Mouse (Mus musculus): ENCODE data around the gene Siglecf. TPM values are rescaled to one million over a fixed set of nuclear protein-coding genes. Genes with fewer than 3 reads are reported as not detected.

Siglecf gene
- polyA plus RNA-seq, 1 experiment from 2014 or later = 2.4 TPM

- ATAC-seq = no peak
- H3K27me3 ChIP-seq (replicated peaks) = no peaks in the 10 kb centered on the region
- no peak overlapping the region for H3K9ac ChIP-seq
- H3K4me2 ChIP-seq = no peak overlapping the region
- no peaks in the 10 kb centered on the region for H3K9me3 ChIP-seq (replicated peaks)
- H3K4me1 ChIP-seq = no peaks in the 10 kb centered on the region
- WGBS (ENCODE audit: insufficient replicate concordance) = 40% methylated on average over 8 of the region's 8 CpGs
- no peak overlapping the region for H3K27ac ChIP-seq
- no peak overlapping the region for H3K4me3 ChIP-seq
- H3K36me3 ChIP-seq = no peaks in the 10 kb centered on the region
Observed at GRCm38 (mm10) chr7:43392349-43393121, 41.4 kb downstream of the Siglecf start.

- Histone ChIP-seq H3K9ac (no peak overlapping the region), H3K4me1 (no peaks in the 10 kb centered on the region), H3K27ac (no peak overlapping the region), H3K9me3 (replicated peaks) (no peaks in the 10 kb centered on the region), H3K4me2 (no peak overlapping the region), H3K27me3 (replicated peaks) (no peaks in the 10 kb centered on the region), H3K36me3 (no peaks in the 10 kb centered on the region), H3K4me3 (no peak overlapping the region)
- 58% methylated on average over 2 of the region's 2 CpGs for WGBS (ENCODE audit: insufficient replicate concordance)
- no peak for ATAC-seq
Observed at GRCm38 (mm10) chr7:43399501-43399900, 48.4 kb downstream of the Siglecf start.

GRCm38 (mm10) chr7:43402718-43403117 is 51.6 kb downstream of the Siglecf start:
- 11% methylated on average over 2 of the region's 2 CpGs for WGBS (ENCODE audit: insufficient replicate concordance)
- ATAC-seq = no peak

DNA sequence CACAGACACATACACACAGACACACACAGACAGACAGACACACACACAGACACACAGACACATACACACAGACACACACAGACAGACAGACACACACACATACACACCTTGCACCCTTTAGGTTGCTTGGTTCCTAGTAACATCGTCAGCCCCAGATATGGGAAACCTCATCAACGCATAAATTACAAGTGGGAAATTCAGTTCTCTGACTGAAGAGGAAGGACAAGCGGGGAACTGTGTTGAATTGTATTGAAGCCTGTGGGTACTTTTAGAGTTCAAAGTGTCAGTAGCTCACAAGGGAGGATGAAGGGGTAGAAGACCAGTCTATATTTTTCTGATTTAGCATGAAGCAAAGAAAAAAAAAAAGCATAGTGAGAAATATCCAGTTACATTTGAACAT is 56.4 kb downstream of the Siglecf start:
- no peaks in the 10 kb centered on the region for H3K4me1 ChIP-seq
- H3K27ac ChIP-seq = no peak overlapping the region
- no peaks in the 10 kb centered on the region for H3K27me3 ChIP-seq (replicated peaks)
- no peak overlapping the region for H3K9ac ChIP-seq
- no peak for ATAC-seq
- no peaks in the 10 kb centered on the region for H3K9me3 ChIP-seq (replicated peaks)
- no peaks in the 10 kb centered on the region for H3K36me3 ChIP-seq
- 50% methylated on average over 3 of the region's 3 CpGs for WGBS (ENCODE audit: insufficient replicate concordance)
- no peak overlapping the region for H3K4me2 ChIP-seq
- H3K4me3 ChIP-seq = no peak overlapping the region

More at GRCm38 (mm10) chr7:43402718-43403117, 51.6 kb downstream of the Siglecf start:
- Histone ChIP-seq H3K9ac (no peak overlapping the region), H3K4me3 (no peak overlapping the region), H3K4me1 (no peaks in the 10 kb centered on the region), H3K4me2 (no peak overlapping the region), H3K9me3 (replicated peaks) (no peaks in the 10 kb centered on the region), H3K27me3 (replicated peaks) (no peaks in the 10 kb centered on the region), H3K27ac (no peak overlapping the region), H3K36me3 (no peaks in the 10 kb centered on the region)

GRCm38 (mm10) chr7:43408131-43408553 is 57.0 kb downstream of the Siglecf start, which contains the start of gene Siglecg:
TSS of gene Siglecg (plus strand) at chr7:43408204.
- WGBS (ENCODE audit: insufficient replicate concordance) = 55% methylated on average over 4 of the region's 4 CpGs
- no peak for ATAC-seq

DNA sequence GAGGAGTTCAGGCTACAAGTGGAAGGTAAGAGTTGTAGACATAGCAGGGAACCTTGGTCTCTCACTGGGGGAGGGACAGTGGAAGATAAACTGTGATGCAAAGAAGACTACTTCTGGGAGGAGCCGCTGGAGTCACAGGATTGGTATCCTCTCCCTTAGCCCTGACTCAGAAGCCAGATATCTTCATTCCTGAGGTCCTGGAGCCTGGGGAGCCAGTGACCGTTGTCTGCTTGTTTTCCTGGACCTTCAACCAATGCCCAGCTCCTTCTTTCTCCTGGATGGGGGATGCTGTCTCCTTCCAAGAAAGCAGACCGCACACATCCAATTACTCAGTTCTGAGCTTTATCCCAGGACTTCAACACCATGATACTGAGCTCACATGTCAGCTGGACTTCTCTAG is 57.9 kb downstream of the Siglecf start:
- Histone ChIP-seq H3K4me3 (no peak overlapping the region), H3K4me1 (no peaks in the 10 kb centered on the region), H3K36me3 (no peaks in the 10 kb centered on the region), H3K27me3 (replicated peaks) (no peaks in the 10 kb centered on the region), H3K4me2 (no peak overlapping the region), H3K9ac (no peak overlapping the region), H3K9me3 (replicated peaks) (no peaks in the 10 kb centered on the region), H3K27ac (no peak overlapping the region)
- WGBS (ENCODE audit: insufficient replicate concordance) = 57% methylated on average over 3 of the region's 3 CpGs
- no peak for ATAC-seq

More at GRCm38 (mm10) chr7:43408131-43408553, 57.0 kb downstream of the Siglecf start, which contains the start of gene Siglecg:
- Histone ChIP-seq H3K27ac (no peak within 1 kb of the TSS), H3K36me3 (no peaks in the 10 kb centered on the region), H3K27me3 (replicated peaks) (no peaks in the 10 kb centered on the region), H3K4me2 (no peak within 1 kb of the TSS), H3K4me3 (no peak within 1 kb of the TSS), H3K9me3 (replicated peaks) (no peaks in the 10 kb centered on the region), H3K9ac (no peak within 1 kb of the TSS), H3K4me1 (no peaks in the 10 kb centered on the region)

Other genes starting within 250 kb of the Siglecf start
- not detected in 2 replicates for gene Zfp936, start 237.1 kb upstream of the Siglecf start, polyA plus RNA-seq (2016; fragmentation: Nextera tagmentation; extraction: Ambion mirVana)
- gene Zfp715, start 38.0 kb upstream of the Siglecf start, polyA plus RNA-seq (2016; fragmentation: Nextera tagmentation; extraction: Ambion mirVana) = 7.0 and 7.2 TPM in 2 replicates
- 0.20 and 0.30 TPM in 2 replicates for gene Siglecg, start 56.9 kb downstream of the Siglecf start, polyA plus RNA-seq (2016; fragmentation: Nextera tagmentation; extraction: Ambion mirVana)
- gene Lim2, start 76.3 kb downstream of the Siglecf start, polyA plus RNA-seq (2016; fragmentation: Nextera tagmentation; extraction: Ambion mirVana) = not detected in 2 replicates
- gene Nkg7, start 85.7 kb downstream of the Siglecf start, polyA plus RNA-seq (2016; fragmentation: Nextera tagmentation; extraction: Ambion mirVana) = 3.8 and 4.4 TPM in 2 replicates
- not detected in 2 replicates for gene Cldnd2, start 89.4 kb downstream of the Siglecf start, polyA plus RNA-seq (2016; fragmentation: Nextera tagmentation; extraction: Ambion mirVana)
- 238 and 249 TPM in 2 replicates for gene Etfb, start 92.7 kb downstream of the Siglecf start, polyA plus RNA-seq (2016; fragmentation: Nextera tagmentation; extraction: Ambion mirVana)
- gene Gm45233, start 92.8 kb downstream of the Siglecf start, polyA plus RNA-seq (2016; fragmentation: Nextera tagmentation; extraction: Ambion mirVana) = 0.26 and 0.59 TPM in 2 replicates
- 1.2 and 2.3 TPM in 2 replicates for gene Vsig10l, start 111.8 kb downstream of the Siglecf start, polyA plus RNA-seq (2016; fragmentation: Nextera tagmentation; extraction: Ambion mirVana)
- 0.05 TPM in 1 of 2 replicates, not detected in the other for gene Iglon5, start 138.7 kb downstream of the Siglecf start, polyA plus RNA-seq (2016; fragmentation: Nextera tagmentation; extraction: Ambion mirVana)
- gene 4931406B18Rik, start 154.6 kb downstream of the Siglecf start, polyA plus RNA-seq (2016; fragmentation: Nextera tagmentation; extraction: Ambion mirVana) = not detected in 2 replicates
- 1.5 and 1.6 TPM in 2 replicates for gene Cd33, start 193.1 kb downstream of the Siglecf start, polyA plus RNA-seq (2016; fragmentation: Nextera tagmentation; extraction: Ambion mirVana)
- 0.46 and 0.56 TPM in 2 replicates for gene Zfp658, start 210.9 kb downstream of the Siglecf start, polyA plus RNA-seq (2016; fragmentation: Nextera tagmentation; extraction: Ambion mirVana)
- 3.4 and 3.5 TPM in 2 replicates for gene Zfp719, start 228.3 kb downstream of the Siglecf start, polyA plus RNA-seq (2016; fragmentation: Nextera tagmentation; extraction: Ambion mirVana)